Mouse (Mus musculus): ENCODE results near the gene Xxylt1. TPM values are rescaled to one million over a fixed set of nuclear protein-coding genes. Genes with fewer than 3 reads are reported as not detected.
A peak's percentile ranks its signal among the peaks of the same experiment; 100 is the strongest.

The Xxylt1 gene
- polyA plus RNA-seq, 1 experiment, result 18.0 TPM

DNA sequence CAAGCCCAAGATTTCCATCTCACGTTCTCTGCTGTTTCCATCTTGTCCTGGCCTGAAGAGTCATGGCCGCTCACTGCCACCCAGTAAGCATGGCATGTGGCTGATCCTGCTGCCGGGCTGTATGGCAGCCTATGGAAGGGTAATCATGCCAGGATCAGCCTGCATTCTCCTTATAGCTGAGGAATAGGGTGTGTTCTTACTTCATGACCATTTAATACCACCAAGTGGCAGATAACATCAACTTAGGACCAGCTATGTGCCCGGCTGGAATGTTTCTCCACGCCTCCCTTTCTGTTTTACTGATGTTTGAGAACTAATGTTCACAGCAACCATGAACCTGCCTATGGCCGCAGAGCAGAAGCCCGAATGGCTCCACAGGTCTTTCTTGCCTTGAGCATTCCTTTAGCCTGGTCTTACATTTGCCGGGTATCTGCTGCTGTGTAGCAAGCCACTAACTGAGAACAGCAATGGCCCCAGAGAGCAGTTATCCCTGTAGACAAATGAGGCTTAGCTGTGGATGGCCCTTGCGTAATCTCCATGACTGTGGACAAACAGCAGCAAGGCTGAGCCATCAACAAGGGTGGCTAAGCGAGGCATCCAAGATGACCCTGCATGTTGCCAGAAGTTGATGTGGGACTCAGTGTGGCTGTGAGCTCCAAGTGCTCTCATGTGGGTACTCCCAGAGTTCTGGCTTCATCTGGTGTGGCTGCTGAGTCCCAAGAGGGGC, 63.4 kb downstream of the Xxylt1 start:
- Histone ChIP-seq H3K4me1 (ENCODE audit: control insufficient read depth, insufficient read depth, insufficient read length) (peaks cover 6% of the 10 kb centered on the region; the same call in 1 of the 2 replicates), H3K4me3 (ENCODE audit: extremely low read depth, insufficient read depth, insufficient read length) (no peak overlapping the region), H3K27ac (ENCODE audit: insufficient read depth, low read length) (no peak overlapping the region), H3K36me3 (ENCODE audit: control insufficient read depth, insufficient read depth, low read length) (no peaks in the 10 kb centered on the region), H3K27me3 (ENCODE audit: control insufficient read depth, insufficient read depth, low read length) (no peaks in the 10 kb centered on the region)
- WGBS, result 93% methylated on average over 10 of the region's 10 CpGs
- TF ChIP-seq POLR2A (IDR thresholded peaks at IDR 0.05; ENCODE audit: low read depth, low read length) (no peak), CTCF (IDR thresholded peaks at IDR 0.05; ENCODE audit: extremely low read depth, insufficient read depth, insufficient read length, insufficient replicate concordance) (no peak)
- DNase-seq (ENCODE audit: low read depth in 1 of 2, low spot score in 2 of 2), result no peak

GRCm38 (mm10) chr16:31016669-31017068, 64.6 kb downstream of the Xxylt1 start:
- TF ChIP-seq CTCF (IDR thresholded peaks at IDR 0.05; ENCODE audit: extremely low read depth, insufficient read depth, insufficient read length, insufficient replicate concordance) (no peak), POLR2A (IDR thresholded peaks at IDR 0.05; ENCODE audit: low read depth, low read length) (no peak)
- no peaks in the 10 kb centered on the region for H3K36me3 ChIP-seq (ENCODE audit: control insufficient read depth, insufficient read depth, low read length)
- no peak overlapping the region for H3K4me3 ChIP-seq (ENCODE audit: extremely low read depth, insufficient read depth, insufficient read length)
- H3K27ac ChIP-seq (ENCODE audit: insufficient read depth, low read length), result no peak overlapping the region
- 85% methylated on average over 2 of the region's 2 CpGs for WGBS
- DNase-seq (ENCODE audit: low read depth in 1 of 2, low spot score in 2 of 2), result no peak
- H3K4me1 ChIP-seq (ENCODE audit: control insufficient read depth, insufficient read depth, insufficient read length), result peaks cover 2% of the 10 kb centered on the region; the same call in 1 of the 2 replicates
- H3K27me3 ChIP-seq (ENCODE audit: control insufficient read depth, insufficient read depth, low read length), result no peaks in the 10 kb centered on the region

- peak in 1 of 2 experiments; percentile 44 for DNase-seq (ENCODE audit: low read depth in 1 of 2, low spot score in 2 of 2)
- H3K4me3 ChIP-seq (ENCODE audit: extremely low read depth, insufficient read depth, insufficient read length), result no peak overlapping the region
- no peaks in the 10 kb centered on the region for H3K36me3 ChIP-seq (ENCODE audit: control insufficient read depth, insufficient read depth, low read length)
- H3K27me3 ChIP-seq (ENCODE audit: control insufficient read depth, insufficient read depth, low read length), result no peaks in the 10 kb centered on the region
- no peaks in the 10 kb centered on the region for H3K4me1 ChIP-seq (ENCODE audit: control insufficient read depth, insufficient read depth, insufficient read length)
- WGBS, result 77% methylated on average over 8 of the region's 8 CpGs
- TF ChIP-seq CTCF (IDR thresholded peaks at IDR 0.05; ENCODE audit: extremely low read depth, insufficient read depth, insufficient read length, insufficient replicate concordance) (peak; percentile 47; the same call in 1 of the 2 replicates), POLR2A (IDR thresholded peaks at IDR 0.05; ENCODE audit: low read depth, low read length) (no peak)
- H3K27ac ChIP-seq (ENCODE audit: insufficient read depth, low read length), result no peak overlapping the region
Observed at GRCm38 (mm10) chr16:31016169-31016568, 65.1 kb downstream of the Xxylt1 start.

- Histone ChIP-seq H3K4me3 (ENCODE audit: extremely low read depth, insufficient read depth, insufficient read length) (no peak overlapping the region), H3K27ac (ENCODE audit: insufficient read depth, low read length) (no peak overlapping the region), H3K4me1 (ENCODE audit: control insufficient read depth, insufficient read depth, insufficient read length) (no peaks in the 10 kb centered on the region), H3K36me3 (ENCODE audit: control insufficient read depth, insufficient read depth, low read length) (no peaks in the 10 kb centered on the region), H3K27me3 (ENCODE audit: control insufficient read depth, insufficient read depth, low read length) (no peaks in the 10 kb centered on the region)
- no peak for DNase-seq (ENCODE audit: low read depth in 1 of 2, low spot score in 2 of 2)
- WGBS, result 78% methylated on average over 1 of the region's 1 CpGs
- no peak for TF ChIP-seq POLR2A (IDR thresholded peaks at IDR 0.05; ENCODE audit: low read depth, low read length)
- no peak for TF ChIP-seq CTCF (IDR thresholded peaks at IDR 0.05; ENCODE audit: extremely low read depth, insufficient read depth, insufficient read length, insufficient replicate concordance)
Observed at GRCm38 (mm10) chr16:31015271-31015670, 66.0 kb downstream of the Xxylt1 start.

- H3K27me3 ChIP-seq (ENCODE audit: control insufficient read depth, insufficient read depth, low read length), result no peaks in the 10 kb centered on the region
- TF ChIP-seq CTCF (IDR thresholded peaks at IDR 0.05; ENCODE audit: extremely low read depth, insufficient read depth, insufficient read length, insufficient replicate concordance) (no peak), POLR2A (IDR thresholded peaks at IDR 0.05; ENCODE audit: low read depth, low read length) (no peak)
- H3K4me1 ChIP-seq (ENCODE audit: control insufficient read depth, insufficient read depth, insufficient read length), result no peaks in the 10 kb centered on the region
- H3K27ac ChIP-seq (ENCODE audit: insufficient read depth, low read length), result no peak overlapping the region
- no peak for DNase-seq (ENCODE audit: low read depth in 1 of 2, low spot score in 2 of 2)
- WGBS, result 69% methylated on average over 10 of the region's 10 CpGs
- no peak overlapping the region for H3K4me3 ChIP-seq (ENCODE audit: extremely low read depth, insufficient read depth, insufficient read length)
- H3K36me3 ChIP-seq (ENCODE audit: control insufficient read depth, insufficient read depth, low read length), result no peaks in the 10 kb centered on the region
Observed at GRCm38 (mm10) chr16:31012236-31012635, 69.0 kb downstream of the Xxylt1 start.

- H3K4me1 ChIP-seq (ENCODE audit: control insufficient read depth, insufficient read depth, insufficient read length), result peaks cover 3% of the 10 kb centered on the region; the same call in 1 of the 2 replicates
- 55% methylated on average over 5 of the region's 5 CpGs for WGBS
- no peaks in the 10 kb centered on the region for H3K27me3 ChIP-seq (ENCODE audit: control insufficient read depth, insufficient read depth, low read length)
- no peaks in the 10 kb centered on the region for H3K36me3 ChIP-seq (ENCODE audit: control insufficient read depth, insufficient read depth, low read length)
- H3K27ac ChIP-seq (ENCODE audit: insufficient read depth, low read length), result no peak overlapping the region
- no peak overlapping the region for H3K4me3 ChIP-seq (ENCODE audit: extremely low read depth, insufficient read depth, insufficient read length)
- TF ChIP-seq CTCF (IDR thresholded peaks at IDR 0.05; ENCODE audit: extremely low read depth, insufficient read depth, insufficient read length, insufficient replicate concordance) (no peak), POLR2A (IDR thresholded peaks at IDR 0.05; ENCODE audit: low read depth, low read length) (no peak)
- no peak for DNase-seq (ENCODE audit: low read depth in 1 of 2, low spot score in 2 of 2)
Observed at GRCm38 (mm10) chr16:31010443-31010842, 70.8 kb downstream of the Xxylt1 start.

GRCm38 (mm10) chr16:31008326-31008725, 72.9 kb downstream of the Xxylt1 start:
- TF ChIP-seq POLR2A (IDR thresholded peaks at IDR 0.05; ENCODE audit: low read depth, low read length) (no peak), CTCF (IDR thresholded peaks at IDR 0.05; ENCODE audit: extremely low read depth, insufficient read depth, insufficient read length, insufficient replicate concordance) (no peak)
- H3K4me3 ChIP-seq (ENCODE audit: extremely low read depth, insufficient read depth, insufficient read length), result no peak overlapping the region
- no peaks in the 10 kb centered on the region for H3K27me3 ChIP-seq (ENCODE audit: control insufficient read depth, insufficient read depth, low read length)
- H3K4me1 ChIP-seq (ENCODE audit: control insufficient read depth, insufficient read depth, insufficient read length), result peaks cover 9% of the 10 kb centered on the region; the same call in 1 of the 2 replicates
- H3K27ac ChIP-seq (ENCODE audit: insufficient read depth, low read length), result no peak overlapping the region
- 85% methylated on average over 7 of the region's 7 CpGs for WGBS
- H3K36me3 ChIP-seq (ENCODE audit: control insufficient read depth, insufficient read depth, low read length), result no peaks in the 10 kb centered on the region
- DNase-seq (ENCODE audit: low read depth in 1 of 2, low spot score in 2 of 2), result no peak

Measured in spleen, adult 2 months (tissue).